Mouse (Mus musculus) embryo, embryonic 10.5 days (tissue): ENCODE measurements around the gene Ppp2r3a.

Experiments used
- DNase-seq: peaks from one replicate; pipeline ENCODE4 v3.0.0-alpha.2; 2015; ENCODE audit warnings: low spot score

The Ppp2r3a gene

GRCm38 (mm10) chr9:101251644-101252337, at the start of gene Ppp2r3a:
Gene Ppp2r3a (minus strand): TSS chr9:101251795.
- DNase-seq = peak; percentile 93

GRCm38 (mm10) chr9:101300441-101300935, 48.9 kb upstream of the Ppp2r3a start:
- DNase-seq = no peak

GRCm38 (mm10) chr9:101291676-101292660, 40.4 kb upstream of the Ppp2r3a start:
- DNase-seq = no peak

- DNase-seq = no peak
Observed at GRCm38 (mm10) chr9:101290876-101291275, 39.3 kb upstream of the Ppp2r3a start.

- DNase-seq = no peak
Observed at GRCm38 (mm10) chr9:101289750-101290149, 38.2 kb upstream of the Ppp2r3a start.

- no peak for DNase-seq
Observed at GRCm38 (mm10) chr9:101288901-101289647, 37.5 kb upstream of the Ppp2r3a start.

GRCm38 (mm10) chr9:101286766-101287165, 35.2 kb upstream of the Ppp2r3a start:
- no peak for DNase-seq

GRCm38 (mm10) chr9:101284049-101284448, 32.5 kb upstream of the Ppp2r3a start:
- DNase-seq = no peak

- no peak for DNase-seq
Observed at GRCm38 (mm10) chr9:101282651-101283050, 31.1 kb upstream of the Ppp2r3a start.

GRCm38 (mm10) chr9:101281906-101282305, 30.3 kb upstream of the Ppp2r3a start:
- no peak for DNase-seq

- DNase-seq = no peak
Observed at GRCm38 (mm10) chr9:101281326-101281725, 29.7 kb upstream of the Ppp2r3a start.

- DNase-seq = no peak
Observed at GRCm38 (mm10) chr9:101280867-101281266, 29.3 kb upstream of the Ppp2r3a start.

- peak; percentile 35 for DNase-seq
Observed at GRCm38 (mm10) chr9:101280211-101280610, 28.6 kb upstream of the Ppp2r3a start.

- DNase-seq = no peak
Observed at GRCm38 (mm10) chr9:101272715-101273114, 21.1 kb upstream of the Ppp2r3a start.

GRCm38 (mm10) chr9:101270020-101270419, 18.4 kb upstream of the Ppp2r3a start:
- DNase-seq = no peak

- no peak for DNase-seq
Observed at GRCm38 (mm10) chr9:101266043-101266442, 14.4 kb upstream of the Ppp2r3a start.

GRCm38 (mm10) chr9:101265546-101265945, 14.0 kb upstream of the Ppp2r3a start:
- DNase-seq = peak; percentile 12

GRCm38 (mm10) chr9:101262815-101263214, 11.2 kb upstream of the Ppp2r3a start:
- DNase-seq = no peak

GRCm38 (mm10) chr9:101261989-101262571, 10.5 kb upstream of the Ppp2r3a start:
- DNase-seq = peak; percentile 20

- no peak for DNase-seq
Observed at GRCm38 (mm10) chr9:101261443-101261842, 9.8 kb upstream of the Ppp2r3a start.

GRCm38 (mm10) chr9:101253136-101253535, 1.5 kb upstream of the Ppp2r3a start:
- no peak for DNase-seq

- DNase-seq = no peak
Observed at GRCm38 (mm10) chr9:101252541-101252940, 946 bp upstream of the Ppp2r3a start.
